Mouse (Mus musculus) T-helper 2 cell (primary cell): ENCODE measurements around the gene B3gnt8.

Experiments used
- in situ Hi-C: fragments of 300-600 bp; cut with MboI, MseI; formaldehyde crosslinking; loops from one replicate; pipeline ENCODE4 v1.15.1; 2025; ENCODE audit warnings: high pct_unique_total_duplicates

Gene B3gnt8

GRCm38 (mm10) chr7:25618865-25619721 is 7.4 kb upstream of the B3gnt8 start, which contains the start of gene Dmac2:
TSS of gene Dmac2 (plus strand) at chr7:25619414.
- in situ Hi-C loops: no loop called here

GRCm38 (mm10) chr7:25619722-25619991 is 6.8 kb upstream of the B3gnt8 start:
- in situ Hi-C loops: no loop called here

GRCm38 (mm10) chr7:25620101-25620500 is 6.4 kb upstream of the B3gnt8 start:
- in situ Hi-C loops: no loop called here

GRCm38 (mm10) chr7:25620751-25621150 is 5.7 kb upstream of the B3gnt8 start:
- in situ Hi-C loops: no loop called here

GRCm38 (mm10) chr7:25623857-25624370 is 2.5 kb upstream of the B3gnt8 start:
- in situ Hi-C loops: no loop called here

- in situ Hi-C loops: no loop called here
Observed at GRCm38 (mm10) chr7:25624851-25625250, 1.6 kb upstream of the B3gnt8 start.

GRCm38 (mm10) chr7:25625594-25626250 is 732 bp upstream of the B3gnt8 start:
- in situ Hi-C loops: no loop called here

GRCm38 (mm10) chr7:25627431-25628322 is 1.2 kb downstream of the B3gnt8 start:
- in situ Hi-C loops: no loop called here

- in situ Hi-C loops: no loop called here
Observed at GRCm38 (mm10) chr7:25628323-25628620, 1.8 kb downstream of the B3gnt8 start.

- in situ Hi-C loops: no loop called here
Observed at GRCm38 (mm10) chr7:25632679-25633078, 6.2 kb downstream of the B3gnt8 start.

- in situ Hi-C loops: no loop called here
Observed at GRCm38 (mm10) chr7:25636373-25636772, 9.9 kb downstream of the B3gnt8 start.

- in situ Hi-C loops: no loop called here
Observed at GRCm38 (mm10) chr7:25637099-25637498, 10.6 kb downstream of the B3gnt8 start.

- in situ Hi-C loops: no loop called here
Observed at GRCm38 (mm10) chr7:25639754-25640153, 13.3 kb downstream of the B3gnt8 start.

GRCm38 (mm10) chr7:25644136-25644535 is 17.7 kb downstream of the B3gnt8 start:
- in situ Hi-C loops: no loop called here

- in situ Hi-C loops: no loop called here
Observed at GRCm38 (mm10) chr7:25644631-25645030, 18.2 kb downstream of the B3gnt8 start.

GRCm38 (mm10) chr7:25645074-25645473 is 18.6 kb downstream of the B3gnt8 start:
- in situ Hi-C loops: no loop called here

- in situ Hi-C loops: no loop called here
Observed at GRCm38 (mm10) chr7:25647574-25648123, 21.2 kb downstream of the B3gnt8 start.

GRCm38 (mm10) chr7:25649839-25650238 is 23.4 kb downstream of the B3gnt8 start:
- in situ Hi-C loops: no loop called here

GRCm38 (mm10) chr7:25651281-25651680 is 24.8 kb downstream of the B3gnt8 start:
- in situ Hi-C loops: no loop called here

GRCm38 (mm10) chr7:25652244-25652759 is 25.8 kb downstream of the B3gnt8 start:
- in situ Hi-C loops: no loop called here

GRCm38 (mm10) chr7:25655601-25656428 is 29.4 kb downstream of the B3gnt8 start:
- in situ Hi-C loops: loop anchor here (5.0 kb wide), 1 partner anchor 44 kb away; no protein-coding TSS in a partner anchor
